19 mouse cellular contexts compared by ENCODE assay signal in the genomic region with DNA sequence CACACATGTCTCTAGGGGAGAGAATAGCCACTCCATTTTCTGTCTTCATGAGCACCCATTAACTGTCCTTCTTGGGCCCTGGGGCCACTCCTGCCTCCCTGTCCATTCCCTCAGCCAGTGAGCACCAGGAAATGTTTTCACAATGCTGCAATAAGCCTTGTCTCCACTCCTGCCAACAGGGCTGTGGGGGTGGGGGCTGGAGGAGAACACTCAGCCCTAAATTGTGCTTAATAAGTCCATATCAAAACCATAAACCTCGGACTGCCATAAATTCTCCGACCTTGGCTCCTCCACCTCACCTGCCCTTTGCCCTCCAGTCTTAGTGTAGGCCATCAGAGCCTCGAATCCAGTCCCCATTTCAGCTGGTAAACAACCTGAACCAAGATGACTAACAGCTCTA.
"Had no signal": no experiment of that assay in that cellular context is flagged by ENCODE, and none has a peak within 500 bp of the region (broad histone marks: within the 10 kb centered on the region; RNA-seq: fewer than 3 reads in every experiment).

No protein-coding gene starts in this region.

- H3K4me1 ChIP-seq: limb, embryonic 13.5 days; neural tube, embryonic 12.5 days; stomach, embryonic 15.5 days had no signal

- H3K9me3 ChIP-seq: limb, embryonic 13.5 days; midbrain, embryonic 10.5 days; neural tube, embryonic 12.5 days; stomach, embryonic 15.5 days had no signal

- H3K36me3 ChIP-seq: limb, embryonic 13.5 days; midbrain, embryonic 10.5 days; neural tube, embryonic 12.5 days; stomach, embryonic 15.5 days had no signal

- H3K4me3 ChIP-seq: limb, embryonic 13.5 days; midbrain, embryonic 10.5 days; myocyte; neural tube, embryonic 12.5 days; stomach, embryonic 15.5 days had no signal

- H3K9ac ChIP-seq: limb, embryonic 13.5 days; liver, embryonic 14.5 days; lung, embryonic 14.5 days; neural tube, embryonic 12.5 days; stomach, embryonic 15.5 days had no signal

- ATAC-seq: hindbrain, embryonic 16.5 days; inflammation-experienced regulatory T-cells, adult 6 months had no signal

- DNase-seq: kidney, adult 9 months; kidney, postnatal 36 days; left cerebral cortex, postnatal 4 days; lung, embryonic 14.5 days; lung, postnatal 10 days; lung, postnatal 4 days; midbrain, embryonic 14.5 days; right cerebral cortex, postnatal 4 days; thymus, adult 18-20 months; thymus, postnatal 14 days had no signal

- H3K4me2 ChIP-seq: limb, embryonic 13.5 days; lung, embryonic 14.5 days; neural tube, embryonic 12.5 days; stomach, embryonic 15.5 days had no signal

- H3K27me3 ChIP-seq: limb, embryonic 13.5 days; neural tube, embryonic 12.5 days; stomach, embryonic 15.5 days had no signal

- H3K27ac ChIP-seq: kidney, postnatal 0 days; limb, embryonic 13.5 days; liver, embryonic 14.5 days; midbrain, embryonic 10.5 days; neural tube, embryonic 12.5 days; stomach, embryonic 15.5 days had no signal
